Mouse (Mus musculus) G1E (cell line): ENCODE data around the gene Sgca.

ENCODE experiments used
- CTCF ChIP-seq: IDR thresholded peaks from 2 replicates; pipeline ENCODE4 v1.5.1; 2012; ENCODE audit warnings: low read depth, low read length, inconsistent platforms, mixed read lengths
- POLR2AphosphoS5 ChIP-seq: IDR thresholded peaks from 2 replicates; pipeline ENCODE4 v1.6.1; 2012; ENCODE audit warnings: low read depth, low read length, inconsistent platforms; ENCODE audit not compliant: insufficient replicate concordance

DNA sequence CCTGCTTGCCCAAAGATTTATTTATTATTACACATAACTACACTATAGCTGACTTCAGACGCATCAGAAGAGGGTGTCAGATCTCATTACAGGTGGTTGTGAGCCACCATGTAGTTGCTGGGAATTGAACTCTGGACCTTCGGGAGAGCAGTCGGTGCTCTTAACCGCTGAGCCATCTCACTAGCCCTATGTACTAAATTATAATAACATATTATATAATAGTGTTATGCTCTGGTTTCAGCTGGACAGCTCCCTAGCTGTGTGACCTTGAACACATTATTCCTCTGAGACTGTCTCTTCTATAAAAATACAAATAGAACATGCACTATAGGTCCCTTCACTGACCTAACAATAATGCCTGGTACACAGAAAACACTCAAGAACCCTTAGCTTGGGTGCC is 51.1 kb downstream of the Sgca start:
- TF ChIP-seq POLR2AphosphoS5 = no peak
- no peak for TF ChIP-seq CTCF
